Mouse (Mus musculus) liver (tissue): ENCODE results near the gene Ciapin1.
A peak's percentile ranks its signal among the peaks of the same experiment; 100 is the strongest.

ENCODE experiments used
- DNase-seq: peaks from one replicate; pipeline ENCODE4 v3.0.0-alpha.2; 2020; ENCODE audit warnings: mixed read lengths

The Ciapin1 gene

GRCm38 (mm10) chr8:94804546-94805340 is 33.4 kb downstream of the Ciapin1 start:
- peak; percentile 29 for DNase-seq

- no peak for DNase-seq
Observed at GRCm38 (mm10) chr8:94803551-94803950, 34.6 kb downstream of the Ciapin1 start.

- no peak for DNase-seq
Observed at GRCm38 (mm10) chr8:94802375-94802774, 35.8 kb downstream of the Ciapin1 start.

- DNase-seq, result peak; percentile 30
Observed at GRCm38 (mm10) chr8:94801293-94802095, 36.7 kb downstream of the Ciapin1 start.

- DNase-seq, result peak; percentile 25
Observed at GRCm38 (mm10) chr8:94800278-94800968, 37.7 kb downstream of the Ciapin1 start.

GRCm38 (mm10) chr8:94794782-94795181 is 43.4 kb downstream of the Ciapin1 start:
- DNase-seq, result no peak

GRCm38 (mm10) chr8:94794368-94794767 is 43.8 kb downstream of the Ciapin1 start:
- no peak for DNase-seq

- no peak for DNase-seq
Observed at GRCm38 (mm10) chr8:94789256-94789955, 48.8 kb downstream of the Ciapin1 start.

GRCm38 (mm10) chr8:94787524-94788501 is 50.3 kb downstream of the Ciapin1 start:
- DNase-seq, result peak; percentile 86

- no peak for DNase-seq
Observed at GRCm38 (mm10) chr8:94785995-94786595, 52.1 kb downstream of the Ciapin1 start.

- DNase-seq, result peak; percentile 84
Observed at GRCm38 (mm10) chr8:94785247-94785985, 52.7 kb downstream of the Ciapin1 start.

- no peak for DNase-seq
Observed at GRCm38 (mm10) chr8:94783890-94784289, 54.3 kb downstream of the Ciapin1 start.

GRCm38 (mm10) chr8:94781838-94782235 is 56.3 kb downstream of the Ciapin1 start:
- DNase-seq, result peak; percentile 49

GRCm38 (mm10) chr8:94781155-94781837 is 56.9 kb downstream of the Ciapin1 start:
- DNase-seq, result no peak

- no peak for DNase-seq
Observed at GRCm38 (mm10) chr8:94780491-94781154, 57.5 kb downstream of the Ciapin1 start.

GRCm38 (mm10) chr8:94779534-94780294 is 58.4 kb downstream of the Ciapin1 start:
- DNase-seq, result no peak

- no peak for DNase-seq
Observed at GRCm38 (mm10) chr8:94778895-94779533, 59.1 kb downstream of the Ciapin1 start.

GRCm38 (mm10) chr8:94778473-94778872 is 59.7 kb downstream of the Ciapin1 start:
- no peak for DNase-seq
